Mouse (Mus musculus) lung, embryonic 15.5 days (tissue): ENCODE data around the gene Hmgcl. TPM values are rescaled to one million over a fixed set of nuclear protein-coding genes. Genes with fewer than 3 reads are reported as not detected.

ENCODE experiments used
- ATAC-seq: fragments of 200-750 bp; cut with Nextera tagmentation; 2 replicates; pipeline ENCODE4 v1.8.0; 2017; ENCODE audit warnings: moderate number of reproducible peaks, borderline replicate concordance; ENCODE audit not compliant: low FRiP score, low TSS enrichment; ENCODE audit errors: extremely low read depth
- H3K27ac ChIP-seq: fragments of 300-500 bp; sonication (generic); 2 replicates; pipeline ENCODE4 v1.5.1; 2015; ENCODE audit warnings: moderate library complexity, mild to moderate bottlenecking, inconsistent platforms
- H3K27me3 ChIP-seq: fragments of 300-500 bp; sonication (generic); 2 replicates; pipeline ENCODE4 v1.6.1; 2015; ENCODE audit warnings: inconsistent platforms
- H3K36me3 ChIP-seq: fragments of 300-500 bp; sonication (generic); 2 replicates; pipeline ENCODE4 v1.6.1; 2015; ENCODE audit warnings: inconsistent platforms
- H3K4me1 ChIP-seq: fragments of 300-500 bp; sonication (generic); 2 replicates; pipeline ENCODE4 v1.6.1; 2015; ENCODE audit warnings: inconsistent platforms
- H3K4me2 ChIP-seq: fragments of 300-500 bp; sonication (generic); 2 replicates; pipeline ENCODE4 v1.6.1; 2015; ENCODE audit warnings: inconsistent platforms, mild to moderate bottlenecking, moderate library complexity
- H3K4me3 ChIP-seq: fragments of 300-500 bp; sonication (generic); 2 replicates; pipeline ENCODE4 v1.5.1; 2015; ENCODE audit warnings: mild to moderate bottlenecking, inconsistent platforms
- H3K9ac ChIP-seq: fragments of 300-500 bp; sonication (generic); 2 replicates; pipeline ENCODE4 v1.6.1; 2015; ENCODE audit warnings: inconsistent platforms
- H3K9me3 ChIP-seq: fragments of 300-500 bp; sonication (generic); 2 replicates; pipeline ENCODE4 v1.6.1; 2016; ENCODE audit warnings: inconsistent platforms
- WGBS: fragments of 180-500 bp; shearing (Covaris S2); methylation state at CpG from one replicate; pipeline ENCODE4 v1.1.7; 2015; 5-methylcytosine and 5-hydroxymethylcytosine counted together
- polyA plus RNA-seq: library from polyadenylated mRNA; unstranded; fragments of >200 nt; fragmentation: Nextera tagmentation; extraction: Ambion mirVana; gene quantifications from 2 replicates; pipeline ENCODE4 v1.2.1, GENCODE M21; 2015

Gene Hmgcl
- polyA plus RNA-seq, 1 experiment from 2014 or later: 76.1 TPM

GRCm38 (mm10) chr4:135963457-135964193, 17.4 kb downstream of the Hmgcl start, which contains the start of gene Gale:
TSS of gene Gale (plus strand) at chr4:135963727.
- ATAC-seq: peak; percentile 91
- Histone ChIP-seq H3K27ac (peak within 1 kb of the TSS; percentile 93), H3K9me3 (no peaks in the 10 kb centered on the region), H3K4me2 (peak within 1 kb of the TSS; percentile 94), H3K4me3 (peak within 1 kb of the TSS; percentile 89), H3K9ac (peak within 1 kb of the TSS; percentile 80), H3K36me3 (peaks cover 41% of the 10 kb centered on the region), H3K4me1 (peaks cover 17% of the 10 kb centered on the region), H3K27me3 (no peaks in the 10 kb centered on the region)
- under 1% methylated on average over 56 of the region's 56 CpGs for WGBS

- peaks cover 17% of the 10 kb centered on the region for H3K4me1 ChIP-seq
- H3K27ac ChIP-seq: peak overlapping the region; percentile 69
- peaks cover 45% of the 10 kb centered on the region for H3K36me3 ChIP-seq
- WGBS: 2% methylated on average over 12 of the region's 12 CpGs
- ATAC-seq: no peak
- peak overlapping the region; percentile 89 for H3K4me3 ChIP-seq
- no peaks in the 10 kb centered on the region for H3K9me3 ChIP-seq
- no peaks in the 10 kb centered on the region for H3K27me3 ChIP-seq
- peak overlapping the region; percentile 80 for H3K9ac ChIP-seq
- H3K4me2 ChIP-seq: peak overlapping the region; percentile 94
These were observed 18.2 kb downstream of the Hmgcl start for GRCm38 (mm10) chr4:135964426-135964825.

- peaks cover 45% of the 10 kb centered on the region for H3K36me3 ChIP-seq
- H3K27me3 ChIP-seq: no peaks in the 10 kb centered on the region
- WGBS: 79% methylated on average over 9 of the region's 9 CpGs
- no peak overlapping the region for H3K4me3 ChIP-seq
- H3K9ac ChIP-seq: no peak overlapping the region
- peaks cover 17% of the 10 kb centered on the region for H3K4me1 ChIP-seq
- H3K27ac ChIP-seq: no peak overlapping the region
- no peaks in the 10 kb centered on the region for H3K9me3 ChIP-seq
- peak overlapping the region; percentile 94 for H3K4me2 ChIP-seq
- ATAC-seq: no peak
These were observed 18.9 kb downstream of the Hmgcl start for GRCm38 (mm10) chr4:135965113-135965512.

- Histone ChIP-seq H3K36me3 (peaks cover 45% of the 10 kb centered on the region), H3K4me3 (no peak overlapping the region), H3K27ac (no peak overlapping the region), H3K27me3 (no peaks in the 10 kb centered on the region), H3K4me2 (no peak overlapping the region), H3K9ac (no peak overlapping the region), H3K4me1 (peaks cover 24% of the 10 kb centered on the region), H3K9me3 (no peaks in the 10 kb centered on the region)
- 88% methylated on average over 16 of the region's 16 CpGs for WGBS
- ATAC-seq: no peak
These were observed 20.0 kb downstream of the Hmgcl start for GRCm38 (mm10) chr4:135966283-135966682.

GRCm38 (mm10) chr4:135967086-135967760, 21.0 kb downstream of the Hmgcl start:
- no peak overlapping the region for H3K27ac ChIP-seq
- WGBS: 84% methylated on average over 18 of the region's 18 CpGs
- peaks cover 30% of the 10 kb centered on the region for H3K4me1 ChIP-seq
- no peak overlapping the region for H3K9ac ChIP-seq
- H3K4me2 ChIP-seq: no peak overlapping the region
- no peak for ATAC-seq
- H3K27me3 ChIP-seq: no peaks in the 10 kb centered on the region
- no peaks in the 10 kb centered on the region for H3K9me3 ChIP-seq
- peaks cover 45% of the 10 kb centered on the region for H3K36me3 ChIP-seq
- no peak overlapping the region for H3K4me3 ChIP-seq

- Histone ChIP-seq H3K27me3 (no peaks in the 10 kb centered on the region), H3K9ac (no peak overlapping the region), H3K4me3 (no peak overlapping the region), H3K36me3 (peaks cover 45% of the 10 kb centered on the region), H3K9me3 (no peaks in the 10 kb centered on the region), H3K27ac (no peak overlapping the region), H3K4me1 (peaks cover 26% of the 10 kb centered on the region), H3K4me2 (no peak overlapping the region)
- ATAC-seq: no peak
- WGBS: 51% methylated on average over 19 of the region's 19 CpGs
These were observed 22.1 kb downstream of the Hmgcl start for GRCm38 (mm10) chr4:135968271-135968869.

GRCm38 (mm10) chr4:135969070-135969750, 23.0 kb downstream of the Hmgcl start:
- Histone ChIP-seq H3K27ac (no peak overlapping the region), H3K36me3 (peaks cover 47% of the 10 kb centered on the region), H3K4me3 (no peak overlapping the region), H3K27me3 (no peaks in the 10 kb centered on the region), H3K9ac (no peak overlapping the region), H3K4me2 (no peak overlapping the region), H3K9me3 (no peaks in the 10 kb centered on the region), H3K4me1 (peaks cover 24% of the 10 kb centered on the region)
- WGBS: 83% methylated on average over 13 of the region's 13 CpGs
- no peak for ATAC-seq

GRCm38 (mm10) chr4:135970585-135970984, 24.3 kb downstream of the Hmgcl start:
- Histone ChIP-seq H3K4me2 (no peak overlapping the region), H3K27me3 (no peaks in the 10 kb centered on the region), H3K4me3 (no peak overlapping the region), H3K9me3 (no peaks in the 10 kb centered on the region), H3K27ac (no peak overlapping the region), H3K9ac (no peak overlapping the region), H3K36me3 (peaks cover 59% of the 10 kb centered on the region), H3K4me1 (peaks cover 17% of the 10 kb centered on the region)
- 84% methylated on average over 11 of the region's 11 CpGs for WGBS
- no peak for ATAC-seq

- peak overlapping the region; percentile 91 for H3K4me2 ChIP-seq
- H3K4me3 ChIP-seq: peak overlapping the region; percentile 95
- peaks cover 17% of the 10 kb centered on the region for H3K4me1 ChIP-seq
- no peaks in the 10 kb centered on the region for H3K9me3 ChIP-seq
- H3K9ac ChIP-seq: peak overlapping the region; percentile 95
- peaks cover 65% of the 10 kb centered on the region for H3K36me3 ChIP-seq
- H3K27ac ChIP-seq: peak overlapping the region; percentile 60
- ATAC-seq: no peak
- under 1% methylated on average over 34 of the region's 35 CpGs for WGBS
- H3K27me3 ChIP-seq: no peaks in the 10 kb centered on the region
These were observed 25.7 kb downstream of the Hmgcl start for GRCm38 (mm10) chr4:135971805-135972555.

GRCm38 (mm10) chr4:135972556-135972906, 26.3 kb downstream of the Hmgcl start, which contains the start of gene Lypla2:
TSS of gene Lypla2 (minus strand) at chr4:135972626.
- WGBS: under 1% methylated on average over 19 of the region's 19 CpGs
- Histone ChIP-seq H3K4me2 (peak within 1 kb of the TSS; percentile 91), H3K27me3 (no peaks in the 10 kb centered on the region), H3K4me1 (peaks cover 17% of the 10 kb centered on the region), H3K9me3 (no peaks in the 10 kb centered on the region), H3K27ac (peak within 1 kb of the TSS; percentile 60), H3K36me3 (peaks cover 62% of the 10 kb centered on the region), H3K4me3 (peak within 1 kb of the TSS; percentile 95), H3K9ac (peak within 1 kb of the TSS; percentile 95)
- peak; percentile 82 for ATAC-seq
